Mouse (Mus musculus) heart, adult 2 months (tissue): ENCODE results near the gene Kif5c.

Source experiments
- CTCF ChIP-seq: fragments of 200-600 bp; IDR thresholded peaks from 2 replicates; pipeline ENCODE4 v1.8.1; 2022; ENCODE audit warnings: antibody characterized with exemption, mild to moderate bottlenecking, moderate library complexity
- EP300 ChIP-seq: fragments of 200-500 bp; IDR thresholded peaks from 2 replicates; pipeline ENCODE4 v1.6.1; 2011; ENCODE audit warnings: low read depth, low read length, control low read depth; ENCODE audit not compliant: insufficient read depth
- POLR2A ChIP-seq: fragments of 200-500 bp; IDR thresholded peaks from 2 replicates; pipeline ENCODE4 v1.6.1; 2011; ENCODE audit warnings: mild to moderate bottlenecking, low read depth, low read length, control low read depth; ENCODE audit not compliant: insufficient read depth

- TF ChIP-seq CTCF: no peak
- TF ChIP-seq POLR2A: no peak
- TF ChIP-seq EP300: no peak
Measured at GRCm38 (mm10) chr2:49757616-49758015, 138.5 kb downstream of the Kif5c start.
